Comparison of ENCODE assay signal across 13 mouse cellular contexts in the genomic region with DNA sequence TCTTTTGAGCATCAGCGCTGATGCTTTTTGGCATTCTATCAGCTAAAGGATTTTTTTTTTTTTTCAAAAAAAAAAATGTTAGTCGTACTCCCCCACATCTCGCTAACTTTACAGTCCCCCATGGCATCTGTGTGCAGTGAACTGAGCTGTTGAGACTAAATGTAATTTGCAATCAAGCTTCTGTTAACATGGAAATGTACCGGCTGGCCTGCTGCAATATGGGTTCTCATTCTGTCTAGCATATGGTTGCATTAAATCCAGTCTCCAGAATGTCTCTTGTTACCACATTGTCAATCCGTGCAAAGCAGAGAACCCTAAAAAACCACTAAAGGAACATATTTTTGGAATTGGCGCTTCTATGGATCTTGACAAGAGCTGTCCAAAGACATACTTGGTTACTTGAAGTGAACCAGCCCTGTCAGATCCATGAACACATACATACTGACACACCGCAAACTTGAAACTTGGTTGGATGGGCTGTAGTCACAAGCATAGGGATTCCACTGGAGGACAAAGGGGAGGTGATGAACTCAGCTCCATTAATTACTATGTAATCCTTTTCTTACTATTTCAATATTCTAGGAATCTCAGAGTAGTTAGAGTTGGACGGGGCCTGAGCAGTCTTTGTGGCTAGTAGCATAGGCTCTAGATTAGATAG. TPM values are rescaled to one million over a fixed set of nuclear protein-coding genes. Genes with fewer than 3 reads are reported as not detected.
DNase-seq lines count a peak whose midpoint lies in the region; ATAC-seq lines count a peak whose summit lies in the region.
"Had no signal": no experiment of that assay in that cellular context is flagged by ENCODE, and none has a peak within 500 bp of the region (broad histone marks: within the 10 kb centered on the region; RNA-seq: fewer than 3 reads in every experiment).

No protein-coding gene starts in this region.

- no peaks in the 10 kb centered on the region for H3K27me3 ChIP-seq in forebrain, embryonic 13.5 days
- H3K27me3 ChIP-seq in forebrain, embryonic 10.5 days (ENCODE audit: poor library complexity, severe bottlenecking), result no peaks in the 10 kb centered on the region
- H3K27me3 ChIP-seq in neural tube, embryonic 13.5 days, result no peaks in the 10 kb centered on the region
- H3K27me3 ChIP-seq: limb, embryonic 13.5 days had no signal

- ATAC-seq in forebrain, embryonic 13.5 days, result peak; percentile 90
- peak; percentile 63; the same call in 1 of the 2 replicates for ATAC-seq in neural tube, embryonic 13.5 days (ENCODE audit: low read depth)
- ATAC-seq in megakaryocyte progenitor cell, adult 5-6 weeks (replicated peaks; ENCODE audit: poor library complexity), result no peak

- H3K9me3 ChIP-seq in forebrain, embryonic 13.5 days (replicated peaks), result no peaks in the 10 kb centered on the region
- H3K9me3 ChIP-seq in forebrain, embryonic 10.5 days, result no peaks in the 10 kb centered on the region
- no peaks in the 10 kb centered on the region for H3K9me3 ChIP-seq in neural tube, embryonic 13.5 days
- H3K9me3 ChIP-seq: limb, embryonic 13.5 days had no signal

- H3K4me3 ChIP-seq in forebrain, embryonic 13.5 days, result no peak overlapping the region
- H3K4me3 ChIP-seq in forebrain, embryonic 10.5 days, result no peak overlapping the region
- no peak overlapping the region for H3K4me3 ChIP-seq in neural tube, embryonic 13.5 days
- H3K4me3 ChIP-seq: limb, embryonic 13.5 days had no signal

- no peak overlapping the region for H3K4me2 ChIP-seq in forebrain, embryonic 13.5 days
- no peak overlapping the region for H3K4me2 ChIP-seq in neural tube, embryonic 13.5 days
- H3K4me2 ChIP-seq: limb, embryonic 13.5 days had no signal

- no peak overlapping the region for H3K9ac ChIP-seq in forebrain, embryonic 13.5 days
- H3K9ac ChIP-seq in neural tube, embryonic 13.5 days, result no peak overlapping the region
- H3K9ac ChIP-seq: limb, embryonic 13.5 days had no signal

- H3K36me3 ChIP-seq in forebrain, embryonic 13.5 days (ENCODE audit: poor library complexity, severe bottlenecking), result no peaks in the 10 kb centered on the region
- no peaks in the 10 kb centered on the region for H3K36me3 ChIP-seq in forebrain, embryonic 10.5 days (replicated peaks)
- H3K36me3 ChIP-seq in neural tube, embryonic 13.5 days, result no peaks in the 10 kb centered on the region
- H3K36me3 ChIP-seq: limb, embryonic 13.5 days had no signal

- WGBS in forebrain, embryonic 13.5 days, result 81% methylated on average over 8 of the region's 8 CpGs
- WGBS in forebrain, embryonic 10.5 days, result 95% methylated on average over 8 of the region's 8 CpGs
- 77% methylated on average over 8 of the region's 8 CpGs for WGBS in neural tube, embryonic 13.5 days

- no peaks in the 10 kb centered on the region for H3K4me1 ChIP-seq in forebrain, embryonic 13.5 days
- no peaks in the 10 kb centered on the region for H3K4me1 ChIP-seq in forebrain, embryonic 10.5 days
- 0 out of 2 replicates have a peak, but pooled peaks cover 8% of the 10 kb centered on the region for H3K4me1 ChIP-seq in neural tube, embryonic 13.5 days (replicated peaks)

- H3K27ac ChIP-seq in forebrain, embryonic 13.5 days, result no peak overlapping the region; the same call in 1 of the 2 replicates
- no peak overlapping the region for H3K27ac ChIP-seq in forebrain, embryonic 10.5 days
- H3K27ac ChIP-seq in neural tube, embryonic 13.5 days (replicated peaks), result no peak overlapping the region
- H3K27ac ChIP-seq: limb, embryonic 13.5 days had no signal

- no peak for DNase-seq in forebrain, embryonic 10.5 days (ENCODE audit: extremely low spot score, low spot score)
- DNase-seq in neural tube, embryonic 10.5 days (ENCODE audit: extremely low spot score, low spot score), result no peak
- DNase-seq in left cerebral cortex, adult 9 months (ENCODE audit: low spot score in 2 of 2), result peak; percentile 67 to 80
- DNase-seq in telencephalon, adult 2 months (ENCODE audit: low read depth, low spot score), result peak; percentile 93
- no peak for DNase-seq in spleen, adult 18-20 months

RNA-seq across cellular contexts. Expression of a gene that starts 30.9 kb away (rescaled TPM):
- polyA plus RNA-seq in forebrain, embryonic 13.5 days (2015; fragmentation: Nextera tagmentation; extraction: Ambion mirVana), result not detected in 2 replicates
- not detected in 2 replicates for polyA plus RNA-seq in forebrain, embryonic 10.5 days (2016; fragmentation: Nextera tagmentation; extraction: Ambion mirVana)
- polyA plus RNA-seq in neural tube, embryonic 13.5 days (2015; fragmentation: Nextera tagmentation; extraction: Ambion mirVana), result not detected in 2 replicates
- total RNA-seq in megakaryocyte progenitor cell, adult 5-6 weeks (2015), result not detected in 2 replicates
- not detected in 2 replicates for total RNA-seq in megakaryocyte progenitor cell, adult 5-6 weeks (2017)
- total RNA-seq: ES-E14; heart, adult 18-20 months; heart, postnatal 4 days had no signal
- polyA plus RNA-seq: limb, embryonic 13.5 days; small intestine, adult 2 months had no signal

Comparison
In these comparisons a context has a peak if more than half of its experiments do, and no peak if none do; other contexts are left out.
1. DNase-seq: peak in left cerebral cortex, adult 9 months (2 of 2) and telencephalon, adult 2 months (single experiment); none in forebrain, embryonic 10.5 days (single experiment), neural tube, embryonic 10.5 days (single experiment) and spleen, adult 18-20 months (0 of 2).